ENCODE assay signal across 8 mouse cellular contexts in the genomic region with DNA sequence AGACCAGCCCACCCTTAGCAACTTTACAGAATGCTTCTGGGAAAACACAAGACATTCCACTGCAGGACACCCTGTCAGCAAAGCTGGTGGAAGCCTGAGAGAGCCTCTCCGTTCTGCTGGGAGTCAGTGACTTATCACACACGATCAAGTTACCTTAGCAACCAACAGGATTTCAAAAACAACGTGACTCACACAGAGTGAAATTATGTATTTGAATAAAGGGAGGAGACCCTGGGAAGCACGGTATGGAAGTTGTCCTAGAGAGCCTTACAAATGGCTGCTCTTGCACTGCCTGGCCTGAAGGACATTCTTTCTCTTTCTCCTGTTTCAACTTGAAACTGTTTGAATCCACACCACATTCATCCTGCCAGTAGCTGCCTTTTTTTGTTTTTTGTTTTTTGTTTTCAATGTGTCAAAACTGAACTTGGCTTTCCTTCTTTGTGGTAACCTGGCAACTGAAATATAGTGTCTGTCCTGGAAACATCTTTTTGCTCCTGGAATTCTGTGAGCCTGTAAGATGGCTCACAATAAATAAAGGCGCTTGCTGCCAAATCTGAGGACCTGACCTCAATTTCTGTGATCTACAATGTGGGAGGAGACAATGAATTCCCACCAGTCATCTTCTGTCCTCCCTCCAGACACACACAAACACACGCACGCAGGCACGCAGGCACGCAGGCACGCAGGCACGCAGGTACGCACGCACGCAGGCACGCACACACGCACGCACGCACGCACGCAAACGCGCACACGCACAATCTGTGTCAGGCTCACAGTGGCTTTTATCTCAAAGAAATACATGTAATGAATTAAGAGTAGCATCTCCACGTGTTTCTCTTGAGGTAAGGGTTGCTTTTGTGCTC. TPM values are rescaled to one million over a fixed set of nuclear protein-coding genes. Genes with fewer than 3 reads are reported as not detected.
DNase-seq lines count a peak whose midpoint lies in the region; ATAC-seq lines count a peak whose summit lies in the region.

No protein-coding gene starts in this region.

- DNase-seq in heart, adult 8-10 months (ENCODE audit: low spot score), result no peak
- DNase-seq in urinary bladder, postnatal 25 days (ENCODE audit: low spot score), result peak; percentile 3
- no peak for DNase-seq in urinary bladder, postnatal 10 days (ENCODE audit: low spot score)
- DNase-seq in thymus, postnatal 4 days, result no peak
- no peak for DNase-seq in gastrocnemius, postnatal 4 days (ENCODE audit: low spot score in 2 of 2)
- DNase-seq in left cerebral cortex, postnatal 4 days, result no peak

- ATAC-seq in heart, embryonic 16.5 days (replicated peaks; ENCODE audit: extremely low read depth, insufficient read depth, low FRiP score), result 0 out of 2 replicates have a peak, but pooled peaks have one; percentile 43
- peak; percentile 35 for ATAC-seq in inflammation-experienced regulatory T-cells, adult 6 months

- H3K4me3 ChIP-seq in heart, embryonic 16.5 days (ENCODE audit: low read length), result no peak overlapping the region

- H3K9ac ChIP-seq in heart, embryonic 16.5 days (ENCODE audit: low read length), result peak overlapping the region; percentile 16; the same call in 1 of the 2 replicates

- H3K27ac ChIP-seq in heart, embryonic 16.5 days (ENCODE audit: low read length), result no peak overlapping the region

- WGBS in heart, embryonic 16.5 days, result 80% methylated on average over 24 of the region's 24 CpGs

- peaks cover 11% of the 10 kb centered on the region for H3K4me1 ChIP-seq in heart, embryonic 16.5 days (ENCODE audit: control insufficient read depth, insufficient read depth, low read length)

- H3K36me3 ChIP-seq in heart, embryonic 16.5 days (ENCODE audit: control insufficient read depth, insufficient read depth), result no peaks in the 10 kb centered on the region

- no peak overlapping the region for H3K4me2 ChIP-seq in heart, embryonic 16.5 days (ENCODE audit: low read depth, low read length)

- H3K27me3 ChIP-seq in heart, embryonic 16.5 days (ENCODE audit: control insufficient read depth, insufficient read depth, low read length), result no peaks in the 10 kb centered on the region

- H3K9me3 ChIP-seq in heart, embryonic 16.5 days (replicated peaks; ENCODE audit: control insufficient read depth, low read length), result no peaks in the 10 kb centered on the region

- intact Hi-C loops in left cerebral cortex, postnatal 4 days (cut with DNase I), result no loop called here

RNA-seq across cellular contexts. Expression of gene Ctla4, which starts 33.9 kb away (rescaled TPM):
- 1.6 and 3.5 TPM in 2 replicates for polyA plus RNA-seq in heart, embryonic 16.5 days (2015; fragmentation: Nextera tagmentation; extraction: Ambion mirVana)
- 1 to 10 TPM in 3 of 4 experiments, under 1 TPM in 1; 0.95 to 2.5 (median 1.5) TPM for total RNA-seq in heart, adult 8-10 months (2022)
- 100 to 1,000 TPM; 121 to 243 (median 214) TPM for polyA plus RNA-seq in inflammation-experienced regulatory T-cells, adult 6 months (2017; shearing (Covaris generic))
- not detected for total RNA-seq in gastrocnemius, postnatal 4 days (2021)
- not detected for total RNA-seq in left cerebral cortex, postnatal 4 days (2021)

RNA-seq across cellular contexts. Expression of gene Icos, which starts 57.0 kb away (rescaled TPM):
- 0.62 and 1.2 TPM in 2 replicates for polyA plus RNA-seq in heart, embryonic 16.5 days (2015; fragmentation: Nextera tagmentation; extraction: Ambion mirVana)
- under 1 TPM in 3 of 4 experiments, not detected in 1; 0.27 to 0.28 (median 0.28) TPM for total RNA-seq in heart, adult 8-10 months (2022)
- 100 to 1,000 TPM; 358 to 373 (median 359) TPM for polyA plus RNA-seq in inflammation-experienced regulatory T-cells, adult 6 months (2017; shearing (Covaris generic))
- under 1 TPM; 0.08 to 0.15 TPM for total RNA-seq in gastrocnemius, postnatal 4 days (2021)
- under 1 TPM; 0.16 to 0.20 TPM for total RNA-seq in left cerebral cortex, postnatal 4 days (2021)
